Mouse (Mus musculus) MEL-GATA-1-ER (cell line): Measurements from ENCODE around the gene Fam126a.
A peak's percentile ranks its signal among the peaks of the same experiment; 100 is the strongest.

ENCODE experiments used
- DNase-seq: peaks from one replicate; pipeline ENCODE4 v3.0.0-alpha.2; 2012; ENCODE audit warnings: low read depth; ENCODE audit errors: extremely low read depth

Fam126a gene

GRCm38 (mm10) chr5:24030579-24030969 is at the start of gene Fam126a:
Gene Fam126a (minus strand): TSS chr5:24030690.
- DNase-seq: peak; percentile 98

GRCm38 (mm10) chr5:24078420-24079179 is 48.1 kb upstream of the Fam126a start:
- no peak for DNase-seq

- DNase-seq: no peak
Measured at GRCm38 (mm10) chr5:24077739-24078306, 47.3 kb upstream of the Fam126a start.

- no peak for DNase-seq
Measured at GRCm38 (mm10) chr5:24076986-24077718, 46.7 kb upstream of the Fam126a start.

DNA sequence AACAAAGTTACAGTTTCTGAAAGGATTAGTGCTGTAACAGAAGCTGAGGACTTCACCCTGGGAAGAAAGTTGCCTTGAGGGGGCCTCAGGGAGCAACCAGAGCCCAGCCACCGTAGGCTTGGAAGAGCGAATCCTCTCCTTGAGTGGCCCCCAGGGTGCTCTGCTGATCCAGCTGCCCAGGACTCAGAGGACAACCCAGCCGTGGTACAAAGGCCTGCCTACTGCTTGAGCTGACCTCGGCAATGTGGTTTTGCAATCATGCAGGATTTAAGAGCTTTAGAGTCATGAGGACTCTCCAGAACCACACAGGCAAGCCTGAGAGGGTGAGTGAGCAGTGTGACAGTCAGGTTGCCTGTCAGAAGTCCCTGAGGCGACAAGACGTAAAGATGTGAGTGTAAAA is 41.5 kb upstream of the Fam126a start:
- no peak for DNase-seq

DNA sequence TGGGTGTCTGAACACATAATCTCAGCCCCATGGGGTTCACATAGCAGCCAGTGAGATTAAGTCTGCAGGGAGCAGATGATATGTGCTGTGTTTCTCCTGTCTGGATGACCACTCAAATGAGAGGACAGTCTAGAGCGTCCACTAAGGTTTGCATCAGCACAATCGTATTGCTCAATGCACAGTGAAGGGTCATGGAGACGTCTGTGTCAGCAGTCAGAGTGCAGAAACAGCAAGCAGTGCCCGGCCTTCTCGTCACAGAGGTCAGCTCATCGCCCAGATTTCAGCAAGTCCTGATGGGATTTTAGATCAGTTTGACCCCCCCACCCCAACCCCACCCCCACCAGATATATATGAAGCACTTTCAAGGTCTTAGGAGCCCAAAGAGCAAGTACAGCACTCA is 38.5 kb upstream of the Fam126a start:
- DNase-seq: no peak

DNA sequence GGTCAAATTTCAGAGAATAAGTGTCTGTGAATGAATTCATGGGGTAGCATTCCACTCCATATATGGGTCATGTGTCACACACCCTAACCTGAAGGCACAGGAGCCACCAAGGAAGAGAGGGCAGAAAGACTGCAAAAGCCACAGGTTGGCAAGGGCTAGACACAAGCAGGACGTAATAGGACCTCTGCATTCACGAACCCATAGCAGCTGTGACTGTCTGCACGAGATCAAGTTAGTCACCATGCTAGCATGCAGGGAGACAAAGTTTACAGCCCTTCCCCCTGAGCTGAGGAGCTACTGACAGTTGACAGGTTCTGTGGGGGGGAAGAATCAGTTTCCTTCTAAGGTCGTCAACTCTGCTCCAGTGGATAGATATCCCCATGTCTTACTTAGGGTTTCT is 33.1 kb upstream of the Fam126a start:
- DNase-seq: no peak

- DNase-seq: no peak
Measured at GRCm38 (mm10) chr5:24063034-24063433, 32.5 kb upstream of the Fam126a start.

- DNase-seq: no peak
Measured at GRCm38 (mm10) chr5:24060949-24061348, 30.5 kb upstream of the Fam126a start.

GRCm38 (mm10) chr5:24057592-24057991 is 27.1 kb upstream of the Fam126a start:
- no peak for DNase-seq

DNA sequence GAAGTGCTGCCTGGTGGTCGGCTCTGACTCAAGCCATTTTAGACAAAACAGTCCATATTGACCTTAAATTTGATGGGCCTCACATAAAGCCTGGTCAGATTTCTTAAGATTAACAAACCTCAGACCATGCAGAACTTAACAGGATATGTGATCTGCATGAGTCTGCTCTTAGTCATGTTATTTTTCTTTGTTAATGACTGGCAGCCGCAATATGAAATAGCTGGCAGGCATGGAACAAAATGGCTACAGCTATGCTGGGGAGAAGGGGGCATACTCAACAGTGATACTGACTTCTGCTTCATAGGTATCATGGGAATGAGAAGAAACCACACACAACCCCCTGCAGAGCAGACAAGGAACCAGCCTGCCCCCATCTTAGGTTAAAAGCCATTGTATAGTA is 26.4 kb upstream of the Fam126a start:
- DNase-seq: no peak

DNA sequence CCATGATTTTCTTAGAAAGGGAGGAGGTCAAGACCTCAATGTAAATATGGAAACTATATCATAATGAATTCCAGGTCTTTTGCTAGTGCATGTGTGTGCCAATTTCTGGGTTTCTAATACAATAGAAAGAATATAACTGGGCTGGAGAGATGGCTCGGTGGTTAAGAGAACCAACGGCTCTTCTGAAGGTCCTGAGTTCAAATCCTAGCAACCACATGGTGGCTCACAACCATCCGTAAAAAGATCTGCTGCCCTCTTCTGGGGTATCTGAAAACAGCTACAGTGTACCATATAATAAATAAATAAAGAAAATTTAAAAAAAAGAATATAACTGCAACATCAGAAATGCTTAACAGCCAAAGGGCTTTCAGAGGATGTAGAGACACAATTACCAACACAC is 23.9 kb upstream of the Fam126a start:
- DNase-seq: no peak

GRCm38 (mm10) chr5:24053245-24054190 is 23.0 kb upstream of the Fam126a start:
- no peak for DNase-seq

- DNase-seq: no peak
Measured at GRCm38 (mm10) chr5:24051755-24052675, 21.5 kb upstream of the Fam126a start.

GRCm38 (mm10) chr5:24047821-24048220 is 17.3 kb upstream of the Fam126a start:
- DNase-seq: no peak

GRCm38 (mm10) chr5:24047001-24047400 is 16.5 kb upstream of the Fam126a start:
- no peak for DNase-seq

DNA sequence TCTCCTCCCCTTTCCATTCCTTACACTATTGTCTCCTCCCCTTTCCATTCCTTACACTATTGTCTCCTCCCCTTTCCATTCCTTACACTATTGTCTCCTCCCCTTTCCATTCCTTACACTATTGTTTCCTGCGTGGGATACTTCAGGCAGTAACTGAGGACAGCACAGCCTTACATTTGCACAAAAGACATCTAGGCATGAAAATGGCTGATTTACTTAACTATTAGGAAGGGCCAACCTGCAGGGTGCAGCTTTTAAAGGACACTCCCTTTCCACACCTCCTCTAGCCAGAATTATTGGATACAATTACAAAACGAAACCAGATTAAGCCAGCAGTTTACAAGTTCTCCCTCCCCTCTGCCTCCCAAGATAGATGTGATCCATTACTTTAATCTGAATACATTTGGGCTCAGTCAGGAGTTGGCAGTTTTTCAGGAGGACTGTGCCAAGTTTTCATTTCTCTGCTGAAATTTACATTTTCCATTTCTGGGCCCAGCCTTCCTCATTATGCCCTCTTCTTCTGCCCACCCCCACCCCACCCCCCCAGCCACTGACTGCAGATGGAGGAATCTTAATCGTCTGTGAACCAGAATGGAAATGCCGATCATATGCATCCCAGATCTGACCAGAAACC is 15.6 kb upstream of the Fam126a start:
- DNase-seq: no peak

DNA sequence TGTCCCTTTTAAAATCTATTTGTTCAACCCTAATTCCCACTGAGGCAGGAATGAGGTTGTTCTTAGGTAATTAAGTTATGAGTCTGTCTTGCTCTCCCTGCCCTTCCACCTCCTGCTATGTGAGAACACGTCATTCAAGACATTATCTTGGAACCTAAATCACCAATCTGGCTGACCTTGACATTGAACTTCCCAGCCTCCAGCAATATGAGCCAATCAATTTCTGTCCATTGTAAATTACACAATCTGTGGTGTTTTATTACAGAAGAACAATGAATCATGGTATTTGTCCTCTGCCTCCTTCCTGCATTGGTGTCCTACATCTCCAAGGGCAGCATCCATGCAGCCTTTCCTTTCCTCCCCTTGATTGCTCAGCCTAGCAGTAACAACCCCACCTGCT is 13.9 kb upstream of the Fam126a start:
- DNase-seq: no peak

GRCm38 (mm10) chr5:24043367-24043766 is 12.9 kb upstream of the Fam126a start:
- DNase-seq: no peak

DNA sequence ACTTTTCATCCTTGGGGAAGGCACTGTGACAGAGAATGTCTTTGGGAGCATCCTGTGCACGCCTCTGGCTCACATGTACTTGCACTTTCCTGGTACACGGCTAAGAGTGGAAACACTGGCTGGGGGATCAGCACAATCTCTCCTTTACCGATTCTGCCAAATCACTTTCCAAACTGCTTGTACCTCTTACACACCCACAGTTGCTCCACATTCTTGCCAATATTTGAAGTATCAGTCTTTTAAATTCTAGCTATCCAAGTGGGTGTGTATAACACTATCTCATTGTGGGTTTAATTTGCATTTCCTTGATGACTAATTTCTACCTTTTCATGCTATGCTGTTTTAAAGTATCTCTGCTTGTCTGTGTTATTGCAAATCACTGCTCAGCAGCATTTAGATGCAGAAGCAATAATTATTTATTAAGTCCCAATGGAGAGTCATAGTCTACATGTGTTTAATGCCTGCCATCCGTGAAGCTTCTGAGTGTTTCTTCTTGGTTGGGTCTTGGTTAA is 10.9 kb upstream of the Fam126a start:
- no peak for DNase-seq
